Mouse (Mus musculus) erythroblast, embryonic 14.5 days (primary cell): Measurements from ENCODE around the gene Fbxw11.

Experiments
- GATA1 ChIP-seq: IDR thresholded peaks from 2 replicates; pipeline ENCODE4 v1.6.1; 2012; ENCODE audit warnings: low read length, inconsistent platforms, mixed read lengths
- TAL1 ChIP-seq: IDR thresholded peaks from 3 replicates; pipeline ENCODE4 v1.6.1; 2012; ENCODE audit warnings: low read length, inconsistent platforms, mixed read lengths

DNA sequence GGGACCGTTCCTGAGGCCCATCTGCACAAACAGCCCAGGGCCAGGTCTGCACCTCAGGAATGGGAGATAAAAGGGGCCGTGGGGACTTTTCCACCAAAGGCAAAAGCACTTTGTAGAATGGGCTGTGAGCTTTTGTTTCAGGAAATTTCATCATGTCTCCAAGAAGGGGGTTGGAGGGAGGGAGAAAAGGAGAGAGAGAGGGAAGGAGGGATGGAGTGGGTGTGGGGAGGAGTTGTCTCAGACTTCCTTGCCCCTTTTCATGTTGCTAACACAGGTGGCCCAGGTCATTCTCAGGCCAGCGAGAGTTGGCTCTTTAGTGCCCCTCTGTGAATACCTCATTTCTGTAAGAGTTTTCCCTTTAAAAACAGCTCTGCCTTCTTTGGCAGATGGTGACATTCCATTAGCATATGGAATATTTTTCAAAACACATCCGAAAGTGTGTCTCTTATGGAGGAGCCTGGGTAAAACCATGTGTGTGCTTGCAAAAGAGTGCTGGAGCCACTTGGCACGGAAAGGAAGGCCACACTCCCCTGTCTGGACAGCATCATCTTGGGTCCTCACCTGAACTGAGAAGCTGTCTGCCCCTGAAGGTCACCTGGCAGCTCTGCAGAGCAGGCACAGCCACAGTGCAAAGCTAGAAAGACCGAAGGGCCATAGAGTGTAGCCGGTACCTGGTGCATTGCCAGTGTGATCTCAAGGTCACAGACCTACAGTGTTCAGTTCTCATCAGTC lies 109.5 kb downstream of the Fbxw11 start:
- TF ChIP-seq GATA1 (no peak), TAL1 (no peak)
